Comparison of ENCODE assay signal across 11 mouse cellular contexts in the genomic region with DNA sequence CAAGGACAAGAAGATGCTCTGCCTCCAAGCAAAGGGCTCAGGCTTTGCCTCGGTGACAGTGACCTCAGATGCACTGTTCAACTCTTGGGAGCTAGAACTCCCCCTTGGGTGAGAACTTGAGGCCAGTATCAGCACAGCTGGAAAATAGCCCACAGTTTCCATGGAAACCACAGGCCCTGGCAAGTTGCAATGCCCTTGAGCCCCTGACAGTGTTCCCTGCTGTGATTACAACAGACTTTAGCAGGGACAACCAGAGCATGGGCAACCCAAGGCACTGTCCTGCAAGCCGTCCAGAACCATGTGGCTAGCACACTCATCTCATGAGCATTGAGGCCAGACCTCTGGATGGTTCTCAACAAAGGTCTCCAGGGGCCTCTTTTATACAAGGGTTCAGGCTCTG. TPM values are rescaled to one million over a fixed set of nuclear protein-coding genes. Genes with fewer than 3 reads are reported as not detected.
DNase-seq lines count a peak whose midpoint lies in the region; ATAC-seq lines count a peak whose summit lies in the region.
"Had no signal": no experiment of that assay in that cellular context is flagged by ENCODE, and none has a peak within 500 bp of the region (broad histone marks: within the 10 kb centered on the region; RNA-seq: fewer than 3 reads in every experiment).

No protein-coding gene starts in this region.

- H3K4me1 ChIP-seq in embryonic facial prominence, embryonic 14.5 days (ENCODE audit: control insufficient read depth, insufficient read depth, low read length): no peaks in the 10 kb centered on the region

- H3K4me3 ChIP-seq in embryonic facial prominence, embryonic 14.5 days (ENCODE audit: low read depth, low read length): no peak overlapping the region
- H3K4me3 ChIP-seq: limb, embryonic 15.5 days; neural tube, embryonic 13.5 days had no signal

- peaks cover 24% of the 10 kb centered on the region for H3K36me3 ChIP-seq in embryonic facial prominence, embryonic 14.5 days (ENCODE audit: control insufficient read depth, insufficient read depth, low read length)

- H3K9me3 ChIP-seq in embryonic facial prominence, embryonic 14.5 days (ENCODE audit: control insufficient read depth, low read length): no peaks in the 10 kb centered on the region
- H3K9me3 ChIP-seq: limb, embryonic 15.5 days; neural tube, embryonic 13.5 days had no signal

- WGBS in embryonic facial prominence, embryonic 14.5 days: 51% methylated on average over 2 of the region's 2 CpGs

- H3K4me2 ChIP-seq in embryonic facial prominence, embryonic 14.5 days (ENCODE audit: low read depth, low read length): no peak overlapping the region
- H3K4me2 ChIP-seq: limb, embryonic 15.5 days; neural tube, embryonic 13.5 days had no signal

- H3K27me3 ChIP-seq in embryonic facial prominence, embryonic 14.5 days (replicated peaks; ENCODE audit: control insufficient read depth, insufficient read depth, low read length): no peaks in the 10 kb centered on the region
- H3K27me3 ChIP-seq: limb, embryonic 15.5 days; neural tube, embryonic 13.5 days had no signal

- no peak for DNase-seq in frontal cortex, adult 2 months (ENCODE audit: extremely low spot score in 1 of 2, low spot score in 1 of 2)
- DNase-seq in MN1 (ENCODE audit: low spot score): peak; percentile 31
- peak; percentile 31 for DNase-seq in embryonic facial prominence, embryonic 14.5 days (ENCODE audit: low spot score)
- DNase-seq in kidney, postnatal 14 days: peak; percentile 56
- DNase-seq in natural killer cell, adult 2 months (ENCODE audit: low spot score in 2 of 2): no peak
- DNase-seq in thymus, adult 18-20 months: no peak
- DNase-seq: cerebellum, adult 11 months had no signal

- H3K27ac ChIP-seq in embryonic facial prominence, embryonic 14.5 days (replicated peaks; ENCODE audit: low read depth, low read length): no peak overlapping the region
- H3K27ac ChIP-seq: limb, embryonic 15.5 days; neural tube, embryonic 13.5 days had no signal

- peak; percentile 34; the same call in 1 of the 2 replicates for ATAC-seq in frontal cortex, adult (ENCODE audit: low TSS enrichment)
- ATAC-seq in embryonic facial prominence, embryonic 14.5 days (ENCODE audit: low read depth): no peak
- ATAC-seq in erythroid progenitor cell, adult 5-6 weeks (replicated peaks; ENCODE audit: low FRiP score, poor library complexity, severe bottlenecking): no peak

- no peak overlapping the region for H3K9ac ChIP-seq in embryonic facial prominence, embryonic 14.5 days (ENCODE audit: low read depth, low read length)
- H3K9ac ChIP-seq: limb, embryonic 15.5 days; neural tube, embryonic 13.5 days had no signal

RNA-seq across cellular contexts. Expression of a gene that starts 54.7 kb away (rescaled TPM):
- 15.0 and 17.9 TPM in 2 replicates for polyA plus RNA-seq in frontal cortex, adult 2 months (2012; rRNA removed)
- 51.4 and 52.1 TPM in 2 replicates for polyA plus RNA-seq in embryonic facial prominence, embryonic 14.5 days (2014; fragmentation: Nextera tagmentation; extraction: Ambion mirVana)
- 137 and 146 TPM in 2 replicates for total RNA-seq in erythroid progenitor cell, adult 5-6 weeks (2015; ENCODE audit: low replicate concordance)
- 14.2 and 28.0 TPM in 2 replicates for total RNA-seq in erythroid progenitor cell, adult 5-6 weeks (2017; ENCODE audit: low replicate concordance)

Comparison
In these comparisons a context has a peak if more than half of its experiments do, and no peak if none do; other contexts are left out.
1. DNase-seq: peak in MN1 (single experiment), embryonic facial prominence, embryonic 14.5 days (single experiment) and kidney, postnatal 14 days (single experiment); none in frontal cortex, adult 2 months (0 of 2), natural killer cell, adult 2 months (0 of 2) and thymus, adult 18-20 months (0 of 2).